Mouse (Mus musculus): ENCODE results near the gene Gm45717.
"Not testable (repeated sequence)": the region's sequence is repeated elsewhere in the genome, so short reads cannot be mapped to it uniquely, and the experiment has no call there.

Gm45717 gene

DNA sequence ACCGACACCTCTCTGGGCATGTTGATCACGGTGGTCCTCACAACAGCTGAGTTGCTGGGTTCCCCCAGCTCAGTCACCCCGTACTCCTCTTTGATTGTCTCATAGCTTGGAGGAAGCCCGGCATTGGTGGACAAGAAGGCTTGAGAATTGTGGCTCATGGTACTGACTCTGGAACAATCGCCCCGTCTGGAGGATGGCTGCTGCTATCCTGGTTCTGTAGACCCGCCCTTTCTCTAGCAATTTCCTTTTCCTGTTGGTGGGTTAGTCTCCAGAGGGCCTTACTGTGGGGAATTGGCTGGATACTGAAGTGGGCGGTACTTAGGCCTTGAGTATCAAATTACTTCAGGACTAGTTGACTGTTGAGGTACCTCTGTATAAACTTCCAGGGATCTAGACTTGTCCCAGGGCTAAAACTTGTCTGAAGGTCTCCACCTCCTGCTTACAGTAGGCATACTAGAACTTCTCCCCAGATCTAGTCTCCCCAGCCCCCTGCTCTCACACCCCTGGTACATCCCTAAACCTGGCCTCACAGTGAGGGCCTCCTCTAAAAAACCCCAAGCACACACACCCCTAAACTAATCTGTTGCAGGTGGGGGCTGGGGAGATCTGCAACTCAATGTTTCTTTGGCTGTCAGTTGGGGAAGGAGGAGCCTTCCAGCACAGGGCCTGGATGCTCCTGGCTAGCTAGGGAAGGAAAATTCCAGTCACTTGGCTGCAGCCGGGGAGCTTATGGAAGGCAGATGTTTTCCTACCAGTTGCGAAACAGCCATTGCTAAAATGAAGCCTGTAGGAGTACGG, at the start of gene Gm45717, which contains the start of gene Ifitm2:
Gm45717 (minus strand) TSS at position 180 of the 798 bp plus-strand sequence.
Ifitm2 (minus strand) TSS at position 230 of the 798 bp plus-strand sequence.
- DNase-seq (ENCODE audit: low spot score in 2 of 2), result no peak

GRCm38 (mm10) chr7:141003248-141004010, 47.7 kb upstream of the Gm45717 start:
- no peak for DNase-seq (ENCODE audit: low spot score in 2 of 2)

DNA sequence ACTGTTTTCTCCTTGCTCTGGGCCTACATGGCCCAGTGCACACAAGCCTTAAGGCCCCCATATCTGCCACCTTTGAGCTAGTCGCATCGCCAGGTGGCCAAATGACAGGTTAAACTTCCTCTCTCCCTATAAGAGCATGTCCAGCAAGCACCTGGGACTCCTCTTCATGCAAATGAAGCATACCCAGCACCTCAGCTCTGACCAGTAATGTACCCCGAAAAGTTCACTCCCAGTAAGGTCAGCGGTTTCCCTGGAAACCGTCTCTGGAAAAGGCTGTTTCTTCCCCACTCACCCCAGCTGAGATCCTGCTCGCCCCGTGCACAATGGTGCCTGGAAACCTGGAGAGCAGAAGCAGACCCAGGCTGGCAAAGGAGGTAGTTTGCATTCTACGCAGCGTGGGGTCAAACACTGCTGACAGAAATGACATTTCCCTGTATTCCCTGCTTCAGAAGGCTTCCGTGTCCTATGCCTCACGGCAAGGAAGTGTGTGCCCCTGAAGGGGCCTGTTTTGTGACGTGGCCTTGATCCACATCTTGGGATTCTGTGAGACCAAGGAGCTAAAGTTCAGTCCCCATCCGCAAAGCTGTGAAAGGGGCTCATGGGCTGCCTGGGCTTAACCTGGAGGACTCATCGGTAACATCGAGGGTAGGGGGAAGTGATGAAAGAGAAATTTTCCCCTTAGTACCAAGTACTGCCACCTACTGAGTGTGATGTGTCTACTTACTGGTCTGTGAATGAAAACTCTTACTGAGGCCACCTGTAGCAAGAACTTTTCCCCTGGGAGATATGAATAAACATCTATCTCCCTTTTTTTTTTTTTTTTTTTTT, 45.4 kb upstream of the Gm45717 start:
- DNase-seq (ENCODE audit: low spot score in 2 of 2), result no peak

DNA sequence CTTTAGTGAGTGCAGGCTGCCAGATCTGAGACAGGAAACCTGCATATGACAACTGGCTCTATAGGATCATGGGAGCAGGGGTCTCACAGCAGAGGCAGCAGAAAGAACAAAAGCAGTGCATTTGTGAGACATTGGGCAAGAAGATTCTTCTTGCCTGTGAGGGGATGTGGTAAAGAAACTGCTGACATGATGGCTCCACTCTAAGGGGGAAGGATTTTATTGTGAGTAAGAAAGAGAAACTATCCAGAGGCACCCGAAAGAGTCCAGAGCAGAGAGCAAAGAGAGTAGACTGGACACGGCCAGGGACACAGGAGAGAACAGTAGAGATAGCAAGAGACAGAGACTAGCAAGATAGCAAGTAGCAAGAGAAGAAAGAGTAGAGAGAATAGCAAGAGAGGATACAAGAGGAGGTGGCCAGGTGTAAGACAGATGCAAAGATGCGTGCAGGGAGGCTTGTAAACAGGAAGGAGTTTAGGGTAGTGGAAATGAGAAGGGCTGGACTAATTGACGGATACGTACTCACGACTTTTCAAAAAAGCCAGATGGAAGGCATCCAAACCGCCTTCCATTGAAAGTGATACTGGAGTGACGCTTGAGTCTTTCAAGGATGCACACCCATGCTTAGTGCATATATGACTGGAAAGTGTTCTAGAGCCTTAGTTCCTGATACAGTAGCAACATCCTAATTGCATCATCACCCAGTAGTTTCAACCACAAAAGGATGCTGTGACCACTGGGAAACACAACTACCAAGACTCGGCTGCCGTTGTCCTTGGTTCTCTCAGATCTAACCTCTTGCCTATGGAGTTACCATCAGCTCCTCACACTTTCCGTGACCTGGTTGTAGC, 43.3 kb upstream of the Gm45717 start:
- no peak for DNase-seq (ENCODE audit: low spot score in 2 of 2)

- no peak for DNase-seq (ENCODE audit: low spot score in 2 of 2)
Observed at GRCm38 (mm10) chr7:140997817-140998216, 42.1 kb upstream of the Gm45717 start.

- DNase-seq (ENCODE audit: low spot score in 2 of 2), result no peak
Observed at GRCm38 (mm10) chr7:140991117-140991689, 35.5 kb upstream of the Gm45717 start.

GRCm38 (mm10) chr7:140990622-140991021, 34.9 kb upstream of the Gm45717 start:
- no peak for DNase-seq (ENCODE audit: low spot score in 2 of 2)

GRCm38 (mm10) chr7:140990185-140990584, 34.4 kb upstream of the Gm45717 start:
- DNase-seq (ENCODE audit: low spot score in 2 of 2), result no peak

GRCm38 (mm10) chr7:140989022-140989421, 33.3 kb upstream of the Gm45717 start:
- DNase-seq (ENCODE audit: low spot score in 2 of 2), result no peak

- peak; percentile 34 to 40 for DNase-seq (ENCODE audit: low spot score in 2 of 2)
Observed at GRCm38 (mm10) chr7:140987182-140988138, 31.7 kb upstream of the Gm45717 start.

DNA sequence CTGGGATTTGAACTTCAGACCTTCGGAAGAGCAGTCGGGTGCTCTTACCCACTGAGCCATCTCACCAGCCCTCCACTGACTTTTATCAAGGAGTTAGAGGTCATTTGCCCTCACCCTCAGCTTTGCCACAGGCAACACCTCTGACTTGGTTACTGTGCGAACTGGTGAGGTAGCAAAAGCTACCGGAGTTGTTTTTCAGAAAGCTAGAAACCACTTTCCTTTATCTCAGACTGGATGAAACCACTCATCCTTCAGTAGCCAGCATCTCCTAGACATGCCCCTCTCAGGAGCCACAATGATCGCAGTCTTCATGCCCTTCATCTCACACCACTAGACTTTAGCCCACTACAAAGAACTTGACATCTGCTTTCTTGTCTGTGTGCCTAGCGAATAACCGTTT, 27.2 kb upstream of the Gm45717 start:
- DNase-seq (ENCODE audit: low spot score in 2 of 2), result no peak

GRCm38 (mm10) chr7:140981704-140982103, 26.0 kb upstream of the Gm45717 start:
- DNase-seq (ENCODE audit: low spot score in 2 of 2), result no peak

GRCm38 (mm10) chr7:140976720-140977119, 21.0 kb upstream of the Gm45717 start:
- DNase-seq (ENCODE audit: low spot score in 2 of 2), result not testable (repeated sequence)

DNA sequence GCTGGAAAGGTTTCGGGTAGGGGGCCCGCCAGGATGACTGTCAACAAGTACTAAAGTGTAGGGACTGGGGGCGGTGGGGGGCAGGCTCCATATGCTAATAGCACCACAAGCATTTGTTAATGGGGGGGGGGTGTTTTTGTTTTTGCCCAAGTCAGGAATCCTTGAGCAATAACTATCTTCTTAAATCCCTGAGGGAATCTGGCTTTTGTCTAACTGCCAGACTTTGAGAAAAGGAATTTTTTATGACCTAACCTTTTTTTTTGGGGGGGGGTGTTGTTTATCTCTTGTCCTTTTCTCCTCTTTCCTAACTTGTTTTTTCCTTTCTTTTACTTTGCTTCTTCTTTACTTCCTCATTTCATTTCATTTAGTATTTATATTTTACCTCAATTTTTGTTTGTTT, 19.7 kb upstream of the Gm45717 start:
- DNase-seq (ENCODE audit: low spot score in 2 of 2), result no peak

DNA sequence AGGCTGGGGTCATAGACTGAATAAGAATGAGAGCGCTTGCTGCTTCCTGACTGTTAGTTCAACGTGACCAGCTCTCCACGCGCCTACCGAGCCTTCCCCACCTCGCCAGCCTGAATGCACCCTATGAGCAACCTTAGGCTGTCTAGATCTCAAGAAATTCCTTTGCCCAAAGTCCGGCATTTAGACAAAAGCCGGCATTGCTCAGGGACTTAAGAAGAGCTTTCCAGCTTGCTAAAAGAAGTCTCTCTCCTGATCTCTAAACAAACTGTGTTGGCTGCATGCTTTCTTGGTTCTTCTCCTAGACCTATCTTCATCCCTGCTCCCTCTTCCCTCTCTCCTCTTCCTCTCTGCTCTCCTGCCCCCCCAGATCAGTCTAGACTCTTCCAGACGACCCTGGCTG, 19.2 kb upstream of the Gm45717 start:
- no peak for DNase-seq (ENCODE audit: low spot score in 2 of 2)

DNA sequence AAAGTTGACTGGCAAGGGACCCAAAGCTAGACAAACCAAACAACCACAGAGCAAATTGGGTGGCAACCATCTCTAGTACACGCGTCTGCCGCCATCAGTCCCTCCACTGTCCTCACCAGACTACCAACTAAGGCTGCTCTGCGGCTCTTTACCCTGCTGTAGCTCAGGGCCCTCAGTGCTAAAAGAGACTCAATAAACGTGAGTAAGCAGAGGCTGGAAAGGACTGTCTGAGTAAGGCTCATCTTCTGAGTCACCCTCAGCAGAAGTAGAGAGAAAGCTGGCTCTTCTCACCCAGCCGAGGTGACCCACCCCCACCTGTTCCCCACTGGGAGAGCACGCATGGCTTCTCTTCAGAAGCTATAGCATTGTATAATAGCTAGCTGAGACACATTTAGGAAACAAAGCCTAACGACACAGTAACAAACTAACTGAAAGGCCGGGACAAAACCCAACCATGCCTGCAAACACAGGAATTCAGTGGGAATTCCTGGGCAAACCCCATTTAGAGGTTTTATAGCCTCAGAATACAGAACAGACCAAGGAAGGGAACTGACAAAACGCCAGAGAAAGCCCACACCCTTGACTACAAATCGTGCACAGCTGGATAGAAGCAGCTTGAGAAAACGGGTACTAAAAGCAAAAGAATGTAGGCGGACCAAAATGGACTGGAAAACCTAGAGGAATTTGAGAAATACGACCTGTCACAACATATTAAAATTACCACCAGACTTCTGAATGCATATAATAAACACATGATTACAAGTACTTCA, 17.8 kb upstream of the Gm45717 start:
- DNase-seq (ENCODE audit: low spot score in 2 of 2), result no peak

DNA sequence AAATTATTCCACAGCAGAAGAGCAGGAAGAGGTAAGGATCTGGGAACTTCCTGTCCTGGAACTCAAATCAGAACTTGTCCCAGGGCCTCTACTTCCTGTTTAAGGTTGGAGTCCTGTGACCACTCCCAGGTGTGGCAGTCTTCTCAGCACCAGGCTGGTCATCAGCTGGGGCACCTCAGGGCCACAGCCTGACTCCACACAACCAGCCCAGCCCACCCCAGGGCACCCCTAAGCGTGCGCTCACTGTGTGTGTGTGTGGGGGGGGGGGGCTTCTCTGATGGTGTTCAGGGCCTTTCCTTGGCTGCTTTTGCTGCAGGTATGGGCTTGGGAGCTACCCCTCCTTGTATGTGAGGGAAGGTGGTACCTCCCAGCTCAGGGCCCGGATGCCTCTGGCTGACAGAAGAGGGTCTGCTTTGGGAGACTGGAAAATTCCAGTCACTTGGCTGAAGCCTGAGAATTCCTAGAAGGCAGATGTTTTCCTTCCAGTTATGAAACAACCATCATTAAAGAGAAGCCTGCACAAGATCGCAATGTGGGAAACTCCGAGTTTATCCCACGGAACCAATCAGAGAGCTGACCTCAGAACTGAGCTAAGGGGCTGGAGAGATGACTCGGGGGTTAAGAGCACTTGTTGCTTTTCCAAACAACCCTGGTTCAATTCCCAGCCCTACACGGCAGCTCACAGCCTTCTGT, 15.9 kb upstream of the Gm45717 start:
- no peak for DNase-seq (ENCODE audit: low spot score in 2 of 2)

DNA sequence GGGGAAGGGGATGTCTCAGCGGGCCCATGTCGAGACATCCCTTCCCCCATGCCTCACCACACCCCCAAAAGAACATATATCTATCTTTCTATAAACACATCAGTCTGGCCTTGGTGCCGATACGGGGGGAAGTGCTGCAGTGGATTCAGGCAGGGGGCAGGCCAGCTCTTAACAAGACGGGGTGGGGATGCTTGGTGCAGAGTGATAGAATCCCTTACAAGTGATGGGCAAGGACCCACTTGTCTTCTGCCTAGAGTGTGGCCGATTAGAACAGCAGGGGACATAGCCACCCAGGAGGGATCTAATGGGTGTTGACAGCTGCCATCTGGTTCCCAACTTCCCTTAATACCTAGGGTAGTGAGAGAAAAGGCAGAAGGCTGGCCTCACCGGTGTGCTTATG, 15.2 kb upstream of the Gm45717 start:
- no peak for DNase-seq (ENCODE audit: low spot score in 2 of 2)

All from right cerebral cortex, postnatal 10 days (tissue).